Mouse (Mus musculus) adrenal gland, postnatal 36 days (tissue): ENCODE measurements around the gene D130043K22Rik. TPM values are rescaled to one million over a fixed set of nuclear protein-coding genes. Genes with fewer than 3 reads are reported as not detected.
A peak's percentile ranks its signal among the peaks of the same experiment; 100 is the strongest.

Experiments used
- DNase-seq, 2 experiments: peaks; one replicate each; pipeline ENCODE4 v3.0.0; 2021; ENCODE audit warnings: mixed read lengths in 1 of 2
- long read RNA-seq, 2 experiments: library from polyadenylated mRNA; stranded (forward); transcript quantifications; one replicate each; pipeline ENCODE4 v2.0.0; 2021; ENCODE audit warnings: borderline sequencing depth in 2 of 2
- total RNA-seq, 2 experiments: library from RNA; stranded (reverse); gene quantifications; 2 replicates each; pipeline ENCODE4 v1.2.3; 2021

D130043K22Rik gene
- total RNA-seq: under 1 TPM; 0.46 to 0.70 TPM
- long read RNA-seq, experiment 1: 0 reads
- long read RNA-seq, experiment 2: 0 reads

DNA sequence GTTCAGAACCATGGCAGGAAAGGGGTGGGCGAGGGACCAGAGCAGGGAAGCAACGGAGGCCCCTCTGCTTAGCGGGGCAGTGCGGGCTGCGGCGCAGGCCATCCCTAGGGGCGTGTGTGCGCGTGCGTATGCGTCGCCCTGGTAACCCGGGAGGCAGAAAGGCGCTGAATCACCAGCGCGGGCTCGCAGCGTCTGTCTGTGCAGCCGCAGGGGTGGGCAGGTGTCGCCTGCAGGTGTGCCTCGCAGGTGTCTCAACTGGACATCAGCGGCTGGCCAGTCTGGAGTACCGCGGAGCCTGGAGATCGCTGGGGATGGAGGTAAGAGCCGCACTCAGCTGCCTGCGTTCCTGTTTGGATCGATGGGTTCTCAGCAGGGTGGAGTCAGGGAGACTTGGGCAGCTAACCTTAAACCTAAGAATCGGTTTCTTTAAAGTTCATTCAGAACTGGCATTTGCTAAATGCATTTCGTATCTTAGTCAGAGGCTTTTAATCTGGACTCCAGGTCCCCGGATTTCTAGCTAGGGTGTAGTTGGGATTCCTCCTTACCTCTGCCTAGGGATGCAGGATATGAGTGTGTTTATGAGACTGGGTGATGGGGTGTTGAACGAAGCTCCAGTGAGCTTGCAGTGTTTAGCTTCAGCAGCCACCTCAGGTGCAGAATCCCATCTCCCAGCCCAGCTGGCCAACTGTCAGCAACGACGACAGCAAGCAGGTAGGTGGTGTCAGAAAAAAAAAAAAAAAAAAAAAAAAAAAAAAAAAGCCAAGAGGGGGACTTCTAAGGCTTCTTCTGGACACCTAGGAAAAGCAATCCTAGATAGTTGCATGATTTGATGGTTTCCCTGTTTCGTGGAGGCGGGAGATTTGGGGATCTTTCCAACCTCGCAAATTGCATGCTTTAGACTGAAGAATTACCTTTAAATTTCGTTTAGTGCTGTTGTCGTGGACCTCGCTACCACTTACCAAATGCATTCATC is at the start of gene D130043K22Rik:
D130043K22Rik (plus strand) TSS at position 153 of the 973 bp plus-strand sequence.
- DNase-seq: peak; percentile 80 to 87

DNA sequence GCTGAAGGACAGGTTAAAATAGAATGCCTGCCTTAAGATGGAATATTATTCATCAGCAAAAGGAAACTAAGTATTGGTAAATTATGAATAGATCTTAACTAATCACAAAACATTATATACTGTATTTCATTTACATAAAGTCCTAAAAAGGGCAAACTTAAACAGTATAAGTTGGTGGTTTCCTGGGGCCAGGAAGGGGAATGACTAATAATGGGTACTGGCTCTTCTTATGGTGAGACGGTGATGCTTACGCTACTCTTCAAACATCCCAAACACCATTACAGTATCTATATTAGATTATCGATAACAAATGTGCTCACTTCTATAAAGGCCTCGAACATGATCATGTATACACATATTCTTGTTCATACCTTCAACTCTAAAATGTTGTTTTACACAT is 46.2 kb upstream of the D130043K22Rik start:
- DNase-seq: no peak

DNA sequence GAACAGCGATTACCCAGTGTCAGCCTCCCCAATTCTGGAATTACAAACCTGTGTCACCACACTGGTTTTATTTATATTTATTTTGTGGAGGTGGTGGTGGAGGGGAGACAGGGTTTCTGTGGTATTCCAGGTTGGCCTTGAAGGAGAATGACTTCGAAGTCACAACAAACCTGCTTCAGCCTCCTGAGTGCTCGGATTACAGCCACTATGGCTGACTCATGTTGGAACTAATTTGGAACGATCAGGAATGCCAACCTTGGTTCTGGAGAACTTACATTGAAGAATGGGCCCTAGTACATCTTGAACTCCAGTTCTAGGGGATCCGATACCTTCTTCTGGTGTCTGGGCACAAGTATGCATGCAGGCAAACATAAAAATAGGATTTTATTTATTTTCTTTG is 45.6 kb upstream of the D130043K22Rik start:
- no peak for DNase-seq

DNA sequence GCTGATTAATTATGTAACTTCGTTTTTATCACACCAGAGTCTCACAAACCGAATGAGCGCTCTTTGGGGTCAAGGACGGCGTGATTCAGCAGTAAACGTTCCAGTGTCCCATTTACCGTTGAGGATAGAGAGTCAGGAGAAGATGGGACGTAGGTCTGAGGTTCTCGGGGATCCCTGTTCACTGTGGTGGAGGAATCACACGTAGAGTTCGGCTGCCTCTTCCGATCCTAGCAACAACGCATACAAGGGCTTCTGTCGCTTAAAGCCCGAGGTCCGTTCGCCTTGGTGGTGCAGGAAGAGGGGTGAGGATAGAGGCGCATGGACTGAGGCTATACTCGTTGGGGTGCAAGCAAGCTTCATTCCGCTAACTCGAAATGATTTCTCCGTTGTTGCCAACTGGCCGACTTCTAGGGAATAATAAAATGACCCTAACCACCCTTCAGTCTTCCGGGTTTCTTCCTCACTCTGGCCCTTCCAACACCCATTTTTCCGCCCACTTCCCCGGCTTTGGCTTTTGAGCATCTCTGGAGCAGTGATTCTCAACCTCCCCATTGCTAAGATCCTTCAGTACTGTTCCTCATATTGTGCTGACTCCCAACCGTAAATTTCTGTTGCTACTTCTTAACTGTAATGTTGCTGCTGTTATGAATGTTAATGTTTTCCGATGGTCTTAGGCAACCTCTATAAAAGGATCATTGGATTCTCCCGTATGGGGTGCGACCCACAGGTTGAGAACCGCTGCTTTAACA is 44.8 kb upstream of the D130043K22Rik start:
- DNase-seq: peak; percentile 82 to 85

DNA sequence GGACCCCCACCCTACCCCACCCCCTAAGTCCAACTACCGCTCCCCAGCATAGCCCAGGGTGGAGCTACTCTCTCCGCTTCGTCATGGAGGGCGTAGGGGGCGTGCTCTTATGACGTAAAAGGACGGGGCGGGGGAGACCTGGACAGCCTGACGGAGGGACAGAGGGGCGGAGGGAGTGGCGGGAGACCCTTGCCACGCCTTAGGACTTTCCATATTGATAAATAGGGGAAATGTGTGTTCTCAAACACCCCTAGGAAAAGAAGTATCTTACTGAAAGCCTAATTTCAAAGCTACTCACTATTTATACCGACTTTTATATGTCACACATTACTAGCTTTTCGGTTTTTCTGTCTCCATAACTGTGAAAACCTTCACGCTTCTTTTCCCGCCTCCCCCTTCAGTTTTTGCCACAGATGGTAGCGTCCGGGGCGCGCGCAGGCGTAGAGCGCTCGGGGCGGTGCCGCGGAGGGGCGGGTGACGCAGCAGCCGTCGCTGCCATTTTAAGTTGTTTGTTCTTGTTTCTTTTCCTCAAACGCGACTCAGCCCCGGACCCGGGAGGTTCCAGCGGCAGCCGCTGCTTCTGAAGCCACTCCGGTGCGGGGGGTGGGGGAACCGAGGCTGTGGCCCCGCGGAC is 44.1 kb upstream of the D130043K22Rik start:
- peak; percentile 98 for DNase-seq

DNA sequence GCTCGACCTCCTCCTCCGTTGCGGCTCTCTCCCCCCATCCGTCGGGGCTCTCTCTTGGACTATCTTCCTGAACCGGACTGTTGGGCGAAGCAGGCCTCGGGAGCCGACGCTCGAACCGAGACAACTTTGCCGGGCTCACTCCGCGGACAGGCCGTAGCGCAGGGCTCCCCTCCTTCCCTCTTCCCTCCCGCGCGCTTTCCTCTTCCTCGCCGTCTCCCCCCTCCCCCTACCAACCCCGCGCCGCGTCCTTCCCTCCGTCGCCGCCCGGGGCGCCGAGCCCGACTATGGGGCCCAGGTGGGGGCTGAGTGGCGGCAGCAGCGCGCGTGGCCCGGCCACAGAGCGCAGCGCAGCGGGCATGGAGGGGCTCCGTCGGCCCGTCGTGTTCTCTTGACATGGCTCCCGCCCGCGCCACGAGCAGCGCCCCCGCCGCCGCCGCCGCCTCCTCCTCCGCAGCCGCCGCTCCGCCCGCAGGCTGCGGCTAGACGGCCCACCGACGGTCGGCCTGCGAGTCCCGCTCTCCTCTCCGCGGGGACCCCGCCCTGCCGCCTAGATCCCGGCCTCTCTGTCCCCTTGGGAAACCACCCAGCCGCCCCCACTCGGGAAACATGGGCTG is 43.5 kb upstream of the D130043K22Rik start, which contains the start of gene BC005537:
BC005537 (plus strand) TSS at position 350 of the 614 bp plus-strand sequence.
- peak; percentile 51 to 67 for DNase-seq

DNA sequence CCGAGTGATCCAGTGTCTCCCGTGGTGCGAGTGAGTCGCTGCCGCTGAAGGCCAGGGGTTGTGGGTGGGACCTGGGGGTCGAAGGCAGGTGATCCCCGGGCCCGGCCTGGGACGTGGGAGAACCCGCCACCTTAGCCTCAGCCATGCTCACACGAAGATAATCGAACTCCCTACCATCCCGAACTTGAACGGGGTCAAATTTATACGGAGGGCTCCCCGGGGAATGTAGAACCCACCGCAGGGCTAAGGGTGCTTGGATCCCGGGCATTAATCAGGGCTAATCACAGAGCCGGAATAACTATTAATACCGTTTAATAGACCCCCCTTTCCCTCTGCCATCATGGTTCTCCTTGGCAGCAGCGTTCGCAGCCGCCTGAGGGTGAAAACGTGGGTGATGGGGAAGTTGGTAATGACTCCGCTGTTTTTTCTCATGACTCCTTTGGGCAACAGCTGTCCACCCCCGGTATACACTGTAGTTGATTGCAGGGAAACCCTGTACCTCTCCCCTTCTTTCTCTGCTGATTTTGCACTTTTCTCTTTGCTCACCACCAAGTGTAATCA is 42.7 kb upstream of the D130043K22Rik start:
- DNase-seq: peak; percentile 44 to 50

DNA sequence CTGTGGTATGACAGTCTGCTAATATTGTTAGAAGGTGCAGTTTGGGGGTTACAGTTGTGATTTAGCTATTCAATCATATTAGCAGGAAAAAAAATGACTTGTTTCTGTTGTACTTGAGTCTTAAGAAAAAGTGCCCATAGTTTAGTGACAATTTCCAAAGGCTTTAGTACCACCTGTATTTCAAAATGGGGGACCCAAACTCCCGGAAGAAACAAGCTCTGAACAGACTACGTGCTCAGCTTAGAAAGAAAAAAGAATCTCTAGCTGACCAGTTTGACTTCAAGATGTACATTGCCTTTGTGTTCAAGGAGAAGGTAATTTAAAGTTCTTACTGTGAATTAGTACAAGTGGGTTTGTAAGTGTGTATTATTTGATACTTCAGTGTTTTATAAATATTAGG is 41.7 kb upstream of the D130043K22Rik start:
- no peak for DNase-seq

DNA sequence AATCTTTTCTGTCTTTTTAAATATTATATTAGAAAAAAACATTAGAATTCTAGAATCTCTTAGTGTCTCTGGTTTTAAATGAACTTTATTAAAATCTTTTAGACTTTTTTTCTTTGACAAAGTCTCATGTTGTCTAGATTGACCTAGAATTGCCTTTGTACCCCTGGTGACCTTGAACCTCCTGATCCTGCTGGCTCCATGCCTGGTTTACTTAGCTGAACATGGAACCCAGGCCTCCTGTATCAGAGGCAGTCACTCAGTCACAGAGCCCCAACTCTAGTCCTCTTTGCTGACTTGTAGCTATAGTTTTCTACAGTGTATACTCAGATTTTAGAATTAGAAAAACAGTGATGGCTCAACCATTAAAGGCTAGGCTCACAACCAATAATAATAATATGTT is 38.9 kb upstream of the D130043K22Rik start:
- peak; percentile 56 to 61 for DNase-seq

DNA sequence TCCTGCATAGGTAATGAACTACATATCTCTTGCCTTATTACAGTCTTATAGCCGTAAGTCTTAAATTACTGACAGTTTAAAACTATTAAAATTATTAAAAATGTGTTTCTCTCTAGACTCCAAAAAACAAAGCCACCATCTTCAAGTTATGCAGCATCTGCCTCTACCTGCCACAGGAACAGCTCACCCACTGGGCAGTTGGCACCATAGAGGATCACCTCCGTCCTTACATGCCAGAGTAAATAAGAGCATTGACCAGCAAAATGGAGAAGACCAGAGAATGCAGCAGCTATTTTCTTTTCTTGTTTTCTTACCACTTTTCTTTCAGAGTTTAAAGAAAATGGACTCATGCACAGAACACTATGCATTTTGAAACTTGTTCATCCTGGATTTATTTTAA is 32.4 kb upstream of the D130043K22Rik start:
- DNase-seq: no peak

DNA sequence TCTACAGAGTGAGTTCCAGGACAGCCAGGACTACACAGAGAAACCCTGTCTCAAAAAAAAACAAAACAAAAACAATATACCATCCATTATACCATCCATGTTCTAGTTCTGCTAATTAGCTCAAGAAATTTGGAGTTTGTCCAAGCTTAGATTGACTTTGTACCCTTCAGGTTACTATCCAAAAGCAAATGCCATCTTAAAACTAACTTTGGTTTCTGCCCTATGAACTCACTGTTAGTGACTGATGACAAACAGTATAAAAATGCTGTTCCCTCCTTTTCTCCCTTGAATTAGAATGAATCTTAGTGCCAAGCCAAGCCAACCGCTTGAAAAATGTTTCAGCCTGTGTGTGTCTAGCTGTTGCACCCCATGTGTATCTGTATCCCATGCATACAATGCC is 30.3 kb upstream of the D130043K22Rik start:
- no peak for DNase-seq

DNA sequence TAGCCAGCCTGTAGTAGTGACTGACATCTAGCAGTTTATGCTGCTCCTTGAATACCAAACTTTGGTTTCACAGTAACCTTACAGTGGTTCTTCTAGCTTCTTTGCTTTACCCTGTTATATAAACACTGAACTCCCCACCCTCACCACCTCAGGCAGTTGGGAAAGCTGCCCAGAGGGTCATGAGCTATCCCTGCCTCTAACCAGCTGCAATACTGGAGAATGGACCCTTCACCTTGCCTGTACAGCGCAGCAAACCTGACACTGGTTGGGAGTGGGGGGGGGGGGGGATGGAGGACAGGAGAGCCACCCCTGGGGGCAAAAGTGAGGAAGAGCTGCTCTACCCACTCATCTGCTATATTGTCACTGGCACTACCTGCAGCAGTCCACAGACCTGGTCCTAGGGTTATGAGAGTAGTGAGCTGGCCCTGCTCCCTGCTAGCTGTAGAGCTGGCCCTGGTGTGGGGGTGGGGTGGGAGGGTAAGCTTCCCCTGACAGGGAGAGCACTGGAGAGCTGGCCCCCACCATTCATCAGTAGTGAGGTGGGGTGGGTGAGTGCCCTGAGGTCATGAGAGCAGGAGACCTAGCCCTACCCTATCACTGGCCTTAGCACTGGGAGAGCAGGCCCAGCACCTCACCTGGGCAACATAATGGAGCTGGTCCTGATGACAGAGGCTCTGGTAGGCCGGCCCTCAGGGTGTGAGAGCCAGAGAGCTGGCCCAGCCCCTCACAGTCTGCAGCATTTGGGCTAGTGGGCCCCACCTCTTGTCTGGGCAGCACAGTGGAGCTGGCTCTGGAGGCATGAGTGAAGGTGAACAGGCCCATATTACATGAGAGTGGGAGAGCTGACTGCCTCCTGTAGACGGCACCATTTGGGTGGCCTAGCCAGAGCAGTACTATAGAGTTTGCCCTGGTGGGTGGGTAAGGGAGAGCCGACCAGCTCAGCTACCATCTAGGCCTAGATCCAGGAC is 28.5 kb upstream of the D130043K22Rik start:
- DNase-seq: peak in 1 of 2 experiments; percentile 7

DNA sequence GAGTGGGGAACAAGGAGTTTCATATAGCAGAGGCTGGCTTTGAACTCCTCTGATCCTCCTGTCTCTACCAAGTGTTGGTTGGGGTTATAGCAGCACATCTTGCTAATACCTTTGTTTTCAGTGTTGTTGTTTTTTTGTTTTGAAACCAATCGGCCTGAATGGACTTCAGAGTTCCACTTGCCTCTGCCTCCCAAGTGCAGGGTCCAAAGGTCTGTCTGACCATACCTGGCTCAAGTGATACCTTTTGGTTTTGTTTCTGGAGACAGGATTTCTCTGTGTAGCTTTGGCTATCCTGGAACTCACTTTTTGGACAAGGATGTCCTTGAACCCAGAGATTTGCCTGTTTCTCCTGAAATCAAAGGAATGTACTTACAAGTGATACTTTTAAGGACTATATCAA is 25.0 kb upstream of the D130043K22Rik start:
- no peak for DNase-seq

DNA sequence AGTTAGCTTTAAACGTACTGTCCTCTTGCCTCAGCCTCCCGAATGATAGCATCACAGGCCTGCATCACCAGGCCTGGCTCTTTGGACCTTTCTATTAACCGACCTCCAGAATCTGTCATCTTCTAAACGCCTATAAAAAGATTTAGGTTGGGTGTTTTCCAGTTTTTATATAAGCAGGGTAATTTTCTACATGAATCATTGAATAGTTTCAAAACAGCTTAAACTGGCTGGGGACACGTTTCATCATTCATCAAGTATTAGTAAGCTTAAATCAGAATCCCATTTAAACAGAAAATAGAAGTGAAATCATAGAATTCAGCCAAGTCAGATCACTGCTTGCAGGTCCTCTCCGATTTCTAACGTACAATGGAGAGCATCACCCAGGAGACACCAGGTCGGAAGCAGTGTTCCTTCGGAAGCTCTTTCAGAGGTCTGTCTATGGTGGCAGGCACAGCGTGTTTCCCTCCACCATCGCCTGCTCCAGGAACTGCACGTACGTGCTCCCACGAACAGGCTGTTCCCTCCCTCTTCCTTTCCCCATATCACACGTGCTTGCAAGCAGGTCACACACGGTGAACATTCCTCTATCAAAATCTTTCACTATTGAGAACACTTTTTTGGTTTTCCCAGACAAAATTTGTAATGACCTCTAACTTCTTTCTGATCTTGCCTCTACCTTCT is 22.1 kb upstream of the D130043K22Rik start:
- DNase-seq: no peak

DNA sequence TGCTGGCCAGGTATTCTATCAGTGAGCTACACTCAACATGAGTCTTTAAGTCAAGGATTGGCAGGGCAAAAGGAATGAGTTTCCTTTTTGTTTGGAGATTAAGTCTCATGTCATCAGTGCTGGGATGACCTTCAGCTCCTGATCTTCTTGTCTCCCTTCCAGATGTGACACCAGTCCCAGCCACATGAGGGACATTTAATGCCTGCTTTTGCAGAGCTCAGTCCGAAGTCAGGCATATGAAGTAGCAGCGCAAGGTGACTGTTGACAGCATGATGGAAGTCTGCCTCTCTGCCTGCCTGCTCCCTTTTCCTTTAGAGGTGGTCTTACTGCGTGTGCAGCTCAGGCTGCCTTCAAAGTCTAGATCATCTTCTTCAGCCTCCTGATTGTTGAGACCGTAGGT is 20.3 kb upstream of the D130043K22Rik start:
- DNase-seq: peak; percentile 31 to 41

DNA sequence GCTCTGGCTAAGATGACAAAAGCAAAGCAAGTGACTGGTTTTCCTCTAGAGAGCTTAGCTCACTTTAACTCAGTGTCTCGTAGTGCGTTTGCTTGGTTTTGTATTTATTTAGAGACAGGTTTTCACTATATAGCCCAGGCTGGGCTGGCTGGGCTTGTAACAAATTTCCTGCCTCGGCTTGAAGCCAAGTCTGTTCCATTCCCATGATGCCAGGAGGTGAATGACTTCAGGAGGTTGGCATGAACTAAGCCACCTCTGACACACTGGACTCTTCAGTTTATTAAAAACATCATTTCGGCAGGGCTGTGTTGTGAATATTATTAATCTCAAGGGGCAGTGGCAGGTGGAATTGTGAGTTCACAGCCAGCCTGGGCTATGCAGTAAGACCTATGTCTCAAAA is 19.3 kb upstream of the D130043K22Rik start:
- DNase-seq: peak; percentile 11 to 38

DNA sequence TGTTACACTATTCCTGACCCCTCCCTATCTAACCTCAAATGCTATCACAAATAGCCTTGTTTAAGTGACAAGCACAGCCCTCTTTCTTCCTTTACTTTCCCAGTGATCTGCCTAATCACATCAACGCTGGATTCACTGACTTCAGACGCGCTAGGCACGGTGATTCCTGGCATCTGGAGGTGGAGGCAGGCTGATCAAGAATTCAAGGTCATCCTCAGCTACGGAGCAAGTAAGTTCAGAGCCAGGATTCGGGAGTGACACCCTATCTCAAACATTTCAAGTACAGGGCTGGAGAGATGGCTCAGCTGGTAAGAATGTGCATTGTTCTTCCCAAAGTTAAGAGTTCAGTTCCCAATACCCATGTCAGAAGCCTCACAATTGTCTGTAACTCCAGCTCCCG is 18.8 kb upstream of the D130043K22Rik start:
- DNase-seq: peak in 1 of 2 experiments; percentile 7

DNA sequence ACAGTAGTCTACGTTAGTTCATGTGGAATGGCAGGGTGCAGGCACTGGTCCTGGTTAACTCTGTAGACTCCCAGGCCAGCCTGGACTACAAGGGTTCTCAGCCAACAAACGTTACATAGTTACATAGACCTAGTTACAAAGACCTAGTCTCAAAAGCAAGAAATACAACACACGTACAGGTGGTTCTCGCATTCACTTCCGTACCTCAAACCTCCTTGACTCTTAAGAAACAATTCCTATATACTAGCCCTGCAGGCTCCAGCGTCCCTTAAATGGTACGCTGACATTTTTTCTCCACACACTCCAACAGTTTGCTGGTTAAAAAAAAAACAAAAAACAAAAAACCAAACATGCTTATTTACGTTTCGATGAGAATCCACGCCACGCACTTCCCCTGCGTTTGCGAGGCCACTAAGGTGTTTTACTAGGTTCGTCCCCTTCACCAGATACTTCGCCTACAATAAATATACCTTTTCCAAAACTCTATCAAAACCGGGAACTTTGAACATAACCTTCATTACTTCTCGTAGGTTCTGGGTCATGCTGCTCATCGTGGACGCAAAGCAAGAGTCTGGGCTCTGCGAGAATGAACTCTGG is 14.1 kb upstream of the D130043K22Rik start:
- DNase-seq: no peak
